Mouse (Mus musculus): Measurements from ENCODE around the gene Trip10.
A peak's percentile ranks its signal among the peaks of the same experiment; 100 is the strongest.

- TF ChIP-seq POLR2A (IDR thresholded peaks at IDR 0.05; ENCODE audit: borderline replicate concordance, extremely low read depth, insufficient read depth, insufficient read length, poor library complexity, severe bottlenecking) = no peak
- peak; percentile 69 for TF ChIP-seq CTCF (IDR thresholded peaks at IDR 0.05; ENCODE audit: borderline replicate concordance, extremely low read depth, insufficient read depth, insufficient read length)
Measured at GRCm38 (mm10) chr17:57219167-57219883, 29.9 kb upstream of the Trip10 start.

All from brain, embryonic 14.5 days (tissue).